Mouse (Mus musculus) brain, embryonic 14.5 days (tissue): Measurements from ENCODE around the gene Pld1.

Experiments used
- CTCF ChIP-seq: fragments of 200-500 bp; IDR thresholded peaks from 2 replicates; pipeline ENCODE4 v1.5.1; 2012; ENCODE audit warnings: inconsistent platforms, mild to moderate bottlenecking, moderate library complexity, borderline replicate concordance; ENCODE audit not compliant: insufficient read depth, insufficient read length; ENCODE audit errors: extremely low read depth
- POLR2A ChIP-seq: fragments of 200-500 bp; IDR thresholded peaks from 2 replicates; pipeline ENCODE4 v1.6.1; 2012; ENCODE audit warnings: mild to moderate bottlenecking, inconsistent platforms, borderline replicate concordance; ENCODE audit not compliant: poor library complexity, insufficient read depth, insufficient read length, severe bottlenecking; ENCODE audit errors: extremely low read depth

DNA sequence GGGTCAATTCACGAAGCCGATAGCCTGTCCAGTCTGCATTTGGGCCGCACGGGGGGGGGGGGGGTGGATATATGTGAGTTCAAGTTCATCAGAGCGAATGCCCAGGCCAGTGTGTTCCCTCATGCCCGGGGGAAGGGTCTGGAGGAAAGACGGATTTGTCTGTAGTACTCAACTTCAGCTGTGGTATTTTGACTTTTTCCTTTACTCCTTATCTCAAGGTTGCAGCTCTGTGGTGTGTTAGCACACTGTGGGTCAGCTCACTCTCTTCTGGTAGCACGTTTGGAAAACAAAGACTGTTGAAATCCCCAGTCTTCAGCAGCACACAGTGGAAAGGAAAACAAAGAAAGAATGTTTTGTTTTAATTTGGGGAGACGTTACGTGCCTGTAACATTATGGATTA, 40.3 kb upstream of the Pld1 start:
- TF ChIP-seq POLR2A = no peak
- no peak for TF ChIP-seq CTCF
